Mouse (Mus musculus): ENCODE measurements at regions not wholly inside any gene's neighbourhood (a gene's known extent, or its start where the extent isn't known, plus 50 kb on each side); places are given as distances from the start of the nearest gene placed in this dataset.

DNA sequence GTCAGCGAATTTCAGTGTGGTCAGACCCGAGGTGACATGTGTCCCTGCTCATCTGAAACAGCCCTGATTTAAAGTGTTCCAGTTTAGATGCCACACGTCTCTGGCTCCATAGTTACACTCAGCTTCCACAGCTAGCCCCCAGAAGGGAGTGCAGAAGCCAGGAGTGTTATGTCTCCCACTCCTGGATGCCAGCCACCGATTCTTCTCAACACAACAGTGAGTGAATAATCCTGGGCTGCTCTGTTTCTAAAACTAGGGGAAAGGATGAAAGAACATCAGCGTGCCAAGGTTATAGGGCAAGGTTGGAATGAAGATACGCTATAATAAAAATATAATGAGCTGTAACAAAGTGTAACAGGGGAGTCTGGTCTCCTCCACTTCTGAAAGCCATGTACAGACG lies 51.5 kb upstream of the Stmnd1 start:
- DNase-seq, result no peak

DNA sequence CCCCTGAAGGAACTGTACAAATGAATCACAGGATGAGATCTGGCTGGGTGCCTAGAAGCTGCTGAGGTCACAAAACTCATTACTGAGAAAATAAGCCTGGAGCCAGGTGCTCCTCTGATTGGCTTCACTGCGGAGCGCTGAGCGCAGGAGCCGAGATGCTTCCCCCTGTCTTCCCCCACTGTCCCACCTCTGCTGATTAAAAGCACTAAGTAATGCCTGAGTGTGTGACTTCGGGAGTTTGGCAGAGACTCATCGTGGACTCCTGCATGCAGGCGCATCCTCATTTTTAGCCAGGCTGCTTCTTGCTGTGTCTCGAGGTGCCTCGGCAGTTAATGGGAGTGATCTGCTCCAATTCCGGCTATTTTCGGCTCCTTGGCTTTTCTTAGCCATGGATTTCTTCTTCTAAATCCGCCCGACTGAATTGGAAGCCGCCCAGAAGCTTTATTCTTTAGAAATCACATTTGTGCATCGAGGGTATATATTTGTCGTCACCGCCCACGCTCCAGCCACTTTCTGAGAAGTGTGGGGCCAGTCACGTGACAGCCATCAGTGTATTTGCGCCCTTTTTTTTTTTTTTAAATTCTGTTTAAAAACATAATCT lies 55.3 kb upstream of the Stmnd1 start:
- DNase-seq, result peak; percentile 46 to 50
- intact Hi-C loops (cut with DNase I), result no loop called here

More for the DNA sequence above, 51.5 kb upstream of the Stmnd1 start:
- intact Hi-C loops (cut with DNase I), result no loop called here

GRCm38 (mm10) chr13:46216954-46217838 lies 56.3 kb upstream of the Stmnd1 start:
- intact Hi-C loops (cut with DNase I), result no loop called here
- DNase-seq, result no peak

DNA sequence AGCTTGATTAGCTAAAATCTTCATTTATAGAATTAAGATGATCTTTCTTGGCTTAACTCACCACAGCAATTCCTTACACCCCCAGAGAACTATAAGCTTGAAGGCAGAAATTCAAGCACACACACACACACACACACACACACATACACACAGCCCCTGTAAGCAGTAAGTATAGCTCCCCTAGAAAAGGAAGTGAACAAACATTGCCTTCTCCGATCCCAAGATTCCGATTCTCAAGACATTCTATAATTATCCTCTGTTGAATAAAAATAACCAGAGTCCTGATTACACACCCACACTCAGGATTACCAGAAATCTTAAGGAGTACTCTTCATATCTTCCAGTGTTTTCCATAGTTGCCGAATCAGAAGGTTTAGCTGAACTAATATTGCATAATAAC lies 70.0 kb upstream of the Stmnd1 start:
- DNase-seq, result no peak
- intact Hi-C loops (cut with DNase I), result no loop called here

- intact Hi-C loops (cut with DNase I), result no loop called here
- DNase-seq, result no peak
These were observed 70.9 kb upstream of the Stmnd1 start for GRCm38 (mm10) chr13:46202586-46202985.

DNA sequence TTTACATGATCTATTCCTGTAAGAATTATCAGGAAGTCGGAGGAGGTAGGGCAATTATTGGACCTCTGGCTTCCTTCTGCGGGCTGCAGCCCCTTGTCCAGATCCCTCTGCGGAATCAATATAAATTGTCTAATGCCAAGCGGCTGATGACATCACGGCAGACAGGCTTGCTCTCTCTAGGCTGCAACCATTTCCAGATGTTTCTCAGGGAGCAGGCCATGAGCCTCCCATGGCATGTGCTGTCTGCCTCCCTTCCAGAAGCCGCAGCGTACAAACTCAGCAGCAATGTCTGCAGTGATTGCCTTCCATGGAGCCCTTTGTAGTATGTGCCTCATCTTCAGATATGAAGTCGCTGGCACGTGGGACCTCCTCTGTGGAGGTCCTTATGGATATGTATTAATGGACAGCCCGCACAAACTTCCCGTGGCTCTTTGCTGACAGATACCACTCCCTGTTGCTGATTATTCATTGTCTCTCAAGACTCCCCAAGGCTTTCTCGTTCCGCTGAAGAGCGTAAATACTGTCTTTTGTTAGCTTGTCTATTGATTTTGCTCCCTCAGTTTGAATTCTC lies 72.4 kb upstream of the Stmnd1 start:
- intact Hi-C loops (cut with DNase I), result no loop called here

GRCm38 (mm10) chr13:46193131-46193530 lies 80.4 kb upstream of the Stmnd1 start:
- intact Hi-C loops (cut with DNase I), result no loop called here

More for the DNA sequence above, 72.4 kb upstream of the Stmnd1 start:
- no peak for DNase-seq

DNA sequence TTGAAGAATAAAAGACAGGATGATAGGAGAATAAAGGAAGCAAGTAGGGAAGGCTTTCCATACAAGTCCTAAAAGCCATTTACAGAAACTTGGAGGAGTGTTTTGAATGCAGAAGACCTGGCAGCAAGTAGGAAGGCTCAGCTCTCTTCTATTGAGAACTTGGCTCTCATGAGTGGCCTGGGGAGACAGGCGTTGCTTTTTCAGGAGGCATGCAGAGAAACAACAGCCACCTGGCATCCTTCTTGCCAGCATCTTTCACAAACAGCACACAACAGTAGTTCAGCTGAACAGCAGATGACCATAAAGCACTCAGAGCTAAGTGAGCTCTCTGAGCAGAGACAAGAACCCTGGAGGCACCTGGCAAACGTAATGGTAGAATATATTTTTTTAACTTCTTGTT lies 83.8 kb upstream of the Stmnd1 start:
- no peak for DNase-seq
- intact Hi-C loops (cut with DNase I), result no loop called here

More at GRCm38 (mm10) chr13:46193131-46193530, 80.4 kb upstream of the Stmnd1 start:
- DNase-seq, result no peak

DNA sequence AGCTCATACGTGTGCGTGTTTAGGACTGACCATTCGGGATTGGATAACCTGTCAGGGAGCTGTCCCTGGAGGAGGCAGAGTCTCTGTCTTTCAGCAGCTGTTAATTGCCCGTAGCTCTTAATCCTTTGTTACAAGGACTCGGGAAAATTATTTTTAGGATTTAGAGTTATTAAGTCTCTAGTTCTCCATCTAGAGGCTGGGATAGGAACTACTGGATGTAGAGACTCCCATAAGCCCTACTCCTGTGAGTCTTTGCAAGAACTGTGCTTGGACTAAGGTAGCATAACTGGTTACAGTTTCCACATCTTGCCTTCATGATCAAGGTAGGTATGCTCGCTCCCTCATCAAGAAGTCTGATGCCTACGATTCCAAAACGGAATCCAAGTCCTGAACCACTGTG lies 90.7 kb upstream of the Stmnd1 start:
- intact Hi-C loops (cut with DNase I), result loop anchor here (5.0 kb wide), 1 partner anchor 74 kb away; no protein-coding TSS in a partner anchor
- DNase-seq, result peak in 1 of 2 experiments; percentile 10

DNA sequence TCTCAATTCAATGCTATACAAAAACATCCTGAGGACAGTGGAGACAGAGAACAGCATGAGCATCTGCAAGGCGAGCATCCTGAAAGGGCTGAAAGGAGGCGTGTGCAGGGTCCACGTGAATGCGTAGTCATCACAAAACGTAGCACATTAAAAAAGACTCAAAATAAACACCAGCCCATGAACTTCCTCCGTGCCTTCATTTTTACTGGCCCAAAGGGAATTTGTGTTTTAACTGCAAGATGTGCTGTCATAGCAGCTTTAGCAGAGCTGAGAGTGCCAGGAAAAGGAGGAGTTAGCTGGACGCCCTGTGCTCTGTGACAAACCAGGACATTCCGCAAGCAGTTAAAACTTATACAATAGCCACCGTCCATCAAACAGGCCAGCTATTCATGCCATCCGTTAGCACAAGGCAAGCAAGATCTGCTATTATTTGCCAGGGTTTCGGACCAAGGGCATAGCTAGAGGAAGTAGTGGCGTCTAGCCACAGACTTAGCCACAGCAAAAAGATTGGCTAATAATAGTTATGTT lies 92.9 kb upstream of the Stmnd1 start:
- intact Hi-C loops (cut with DNase I), result loop anchor here (5.0 kb wide), 1 partner anchor 77 kb away; no protein-coding TSS in a partner anchor
- peak in 1 of 2 experiments; percentile 12 for DNase-seq

- intact Hi-C loops (cut with DNase I), result loop anchor here (5.0 kb wide), 1 partner anchor 77 kb away; no protein-coding TSS in a partner anchor
- no peak for DNase-seq
These were observed 93.6 kb upstream of the Stmnd1 start for GRCm38 (mm10) chr13:46179916-46180315.

GRCm38 (mm10) chr13:46173103-46173502 lies 100.4 kb upstream of the Stmnd1 start:
- DNase-seq, result peak in 1 of 2 experiments; percentile 21
- intact Hi-C loops (cut with DNase I), result no loop called here

DNA sequence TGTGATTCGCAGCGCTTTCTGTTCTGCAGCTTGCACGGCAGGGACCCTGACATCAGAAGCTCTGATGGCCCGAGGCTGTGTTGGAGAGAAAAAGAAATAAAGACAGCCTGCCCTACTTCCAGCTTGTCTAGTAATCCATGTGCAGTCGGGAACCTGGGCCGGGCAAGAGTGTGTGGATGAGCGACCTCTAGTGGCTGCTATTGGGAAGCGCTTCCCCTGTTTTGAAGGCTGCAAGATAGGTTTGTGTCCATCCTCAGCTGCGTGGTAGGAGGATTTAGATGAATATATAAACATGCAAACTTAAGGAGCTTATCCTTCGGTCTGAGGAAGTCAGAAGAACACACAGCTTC lies 111.5 kb upstream of the Stmnd1 start:
- DNase-seq, result peak; percentile 66 to 80
- intact Hi-C loops (cut with DNase I), result loop anchor here (1.0 to 10.0 kb wide), 6 partner anchors 96 to 619 kb away; no protein-coding TSS in a partner anchor

DNA sequence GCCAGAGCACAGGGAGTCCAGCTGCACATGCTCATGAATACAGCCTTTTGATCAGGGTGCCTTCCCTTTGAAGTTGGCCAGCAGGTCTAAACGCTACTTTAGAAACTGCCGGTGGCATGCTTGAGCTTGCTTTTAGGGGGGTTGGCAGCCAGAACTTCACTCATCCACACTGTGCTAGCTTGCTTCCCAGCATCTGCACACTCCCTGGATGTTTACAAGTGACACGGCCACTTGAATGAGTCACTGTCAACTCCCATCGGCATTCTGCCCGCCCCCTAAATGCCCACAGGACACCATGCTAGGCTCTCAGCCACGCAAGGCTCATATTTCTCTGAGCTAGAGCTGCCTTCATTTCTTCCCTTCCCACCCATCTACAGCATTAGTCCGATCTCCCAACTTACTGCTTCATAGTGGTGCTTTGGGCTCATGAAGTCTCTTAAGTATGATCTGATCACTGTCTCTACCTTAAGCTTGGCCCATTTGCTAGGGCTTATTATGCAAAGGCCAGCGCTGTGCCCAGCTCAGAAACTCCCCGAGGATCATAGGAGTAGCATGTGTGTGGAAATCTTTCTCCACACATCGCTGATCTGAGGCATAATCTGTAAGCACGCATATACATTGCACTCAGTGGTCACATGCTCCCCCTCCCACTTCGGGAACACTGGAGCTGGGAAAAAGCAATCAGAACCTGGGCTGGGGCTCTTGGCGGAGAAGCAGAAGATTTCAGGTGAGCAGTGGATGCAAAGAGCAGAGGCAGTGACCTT lies 112.1 kb upstream of the Stmnd1 start:
- peak in 1 of 2 experiments; percentile 22 for DNase-seq
- intact Hi-C loops (cut with DNase I), result loop anchor here (1.0 to 10.0 kb wide), 6 partner anchors 97 to 619 kb away; no protein-coding TSS in a partner anchor

GRCm38 (mm10) chr13:46159354-46159753 lies 114.2 kb upstream of the Stmnd1 start:
- intact Hi-C loops (cut with DNase I), result no loop called here
- no peak for DNase-seq

DNA sequence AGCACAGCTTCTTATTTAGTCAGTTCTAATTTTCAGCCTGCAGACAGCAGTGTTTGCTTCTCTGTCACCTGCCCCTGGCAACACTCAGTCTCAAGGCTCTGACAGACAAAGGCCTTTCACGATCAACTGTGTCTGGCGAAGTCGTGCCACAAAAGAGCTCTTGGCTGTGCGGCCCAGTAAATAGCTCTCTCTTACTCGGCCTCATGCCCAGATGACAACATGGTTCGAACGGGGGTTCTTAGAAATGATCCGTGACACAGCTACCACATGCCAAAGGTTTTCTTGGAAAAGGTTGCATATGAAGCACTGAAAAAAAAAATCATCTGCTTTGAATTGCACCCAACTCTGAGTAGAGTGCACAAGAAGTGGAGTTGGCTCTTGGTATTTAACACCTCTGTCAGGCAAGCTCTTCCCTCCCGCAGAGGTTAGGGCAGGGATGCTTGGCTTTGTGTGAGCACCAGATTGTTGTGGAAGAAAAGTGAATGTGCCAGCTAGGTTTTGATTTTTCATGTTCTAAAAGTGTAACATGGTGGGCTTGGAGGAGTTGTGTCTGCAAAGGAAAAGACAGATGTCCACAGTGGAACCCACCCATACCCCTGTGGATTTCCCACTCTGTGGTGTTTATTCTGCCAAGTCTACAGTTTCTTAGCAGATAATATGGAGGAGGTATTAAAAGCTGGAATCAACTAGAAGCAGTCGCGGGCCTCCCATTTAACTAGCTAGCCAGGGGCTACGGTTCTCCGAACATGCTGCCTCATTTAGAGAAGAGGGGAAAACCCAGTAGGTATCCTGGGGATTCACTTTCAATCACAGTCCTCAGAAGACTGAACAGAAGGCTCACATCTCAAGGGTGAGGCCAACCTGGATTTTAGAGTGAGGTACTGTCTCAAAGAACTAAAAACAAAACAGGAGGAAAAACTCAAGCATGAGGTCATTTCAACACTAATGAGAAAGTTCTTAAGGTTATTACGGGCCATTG lies 120.0 kb upstream of the Stmnd1 start:
- no peak for DNase-seq
- intact Hi-C loops (cut with DNase I), result no loop called here

- no peak for DNase-seq
- intact Hi-C loops (cut with DNase I), result no loop called here
These were observed 133.5 kb upstream of the Stmnd1 start for GRCm38 (mm10) chr13:46140006-46140405.

DNA sequence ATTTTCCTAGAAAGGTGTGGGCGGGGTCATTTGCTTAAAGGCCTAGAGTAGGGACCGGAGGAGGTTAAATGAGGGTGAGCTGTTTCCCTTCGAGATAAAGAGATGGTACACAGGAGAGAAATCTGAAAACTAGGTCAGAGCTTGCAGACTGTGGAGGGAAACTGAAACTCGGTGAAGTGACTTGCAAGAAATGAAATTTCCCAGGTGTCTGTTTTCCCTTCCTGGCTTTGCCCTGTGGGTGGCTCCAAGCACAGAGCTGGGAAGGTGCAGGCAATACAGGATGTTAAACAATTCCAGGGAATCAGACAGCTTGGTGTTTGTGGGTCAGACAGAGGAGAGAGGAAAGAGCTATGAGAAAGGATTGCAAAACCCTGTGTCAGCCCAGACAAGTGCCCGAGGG lies 134.3 kb upstream of the Stmnd1 start:
- intact Hi-C loops (cut with DNase I), result no loop called here
- no peak for DNase-seq

- DNase-seq, result no peak
- intact Hi-C loops (cut with DNase I), result no loop called here
These were observed 138.1 kb upstream of the Stmnd1 start for GRCm38 (mm10) chr13:46135411-46135810.
